32 mouse cellular contexts compared by ENCODE assay signal in genomic region chr11:103160738-103161137, GRCm38 (mm10). TPM values are rescaled to one million over a fixed set of nuclear protein-coding genes. Genes with fewer than 3 reads are reported as not detected.
DNase-seq lines count a peak whose midpoint lies in the region; ATAC-seq and TF ChIP-seq lines count a peak whose summit lies in the region.
"Had no signal": no experiment of that assay in that cellular context is flagged by ENCODE, and none has a peak within 500 bp of the region (broad histone marks: within the 10 kb centered on the region; RNA-seq: fewer than 3 reads in every experiment).

No protein-coding gene starts in this region.

- H3K4me3 ChIP-seq in kidney, embryonic 16.5 days (ENCODE audit: low read length), result no peak overlapping the region
- peak overlapping the region; percentile 43 for H3K4me3 ChIP-seq in ES-Bruce4 (ENCODE audit: low read depth, low read length)
- H3K4me3 ChIP-seq: embryonic facial prominence, embryonic 10.5 days; embryonic facial prominence, embryonic 13.5 days; erythroblast, embryonic 14.5 days; forebrain, embryonic 12.5 days; forebrain, embryonic 15.5 days; heart, adult 2 months; hindbrain, embryonic 10.5 days; hindbrain, embryonic 13.5 days; intestine, embryonic 15.5 days had no signal

- ATAC-seq in kidney, embryonic 16.5 days (ENCODE audit: low FRiP score, low TSS enrichment), result no peak
- ATAC-seq: forebrain, embryonic 15.5 days; hindbrain, embryonic 16.5 days; intestine, embryonic 15.5 days; Patski had no signal

- 83% methylated on average over 11 of the region's 11 CpGs for WGBS in kidney, embryonic 16.5 days

- no peaks in the 10 kb centered on the region for H3K27me3 ChIP-seq in kidney, embryonic 16.5 days (ENCODE audit: insufficient read depth, low read length)
- H3K27me3 ChIP-seq in ES-Bruce4 (ENCODE audit: control insufficient read depth, insufficient read depth, low read length, poor library complexity, severe bottlenecking), result no peaks in the 10 kb centered on the region
- H3K27me3 ChIP-seq: CH12.LX; embryonic facial prominence, embryonic 13.5 days; forebrain, embryonic 12.5 days; forebrain, embryonic 15.5 days; intestine, embryonic 15.5 days; Patski had no signal

- H3K9me3 ChIP-seq in kidney, embryonic 16.5 days (ENCODE audit: low read length), result peaks cover under 1% of the 10 kb centered on the region; the same call in 1 of the 2 replicates
- H3K9me3 ChIP-seq in ES-Bruce4 (replicated peaks; ENCODE audit: control insufficient read depth, insufficient read depth, low read length, poor library complexity, severe bottlenecking), result no peaks in the 10 kb centered on the region
- H3K9me3 ChIP-seq: embryonic facial prominence, embryonic 10.5 days; embryonic facial prominence, embryonic 13.5 days; forebrain, embryonic 12.5 days; forebrain, embryonic 15.5 days; hindbrain, embryonic 10.5 days; hindbrain, embryonic 13.5 days; intestine, embryonic 15.5 days had no signal

- TF ChIP-seq POLR2A in ES-Bruce4 (IDR thresholded peaks at IDR 0.05; ENCODE audit: insufficient read depth, low read length), result no peak

- peaks cover 13% of the 10 kb centered on the region for H3K4me1 ChIP-seq in kidney, embryonic 16.5 days (ENCODE audit: insufficient read depth, low read length)
- H3K4me1 ChIP-seq in ES-Bruce4 (ENCODE audit: control insufficient read depth, insufficient read depth, low read length), result no peaks in the 10 kb centered on the region

- no peak for TF ChIP-seq EP300 in ES-Bruce4 (IDR thresholded peaks at IDR 0.05; ENCODE audit: insufficient read depth, low read depth, low read length)

- H3K27ac ChIP-seq in kidney, embryonic 16.5 days (ENCODE audit: low read length), result no peak overlapping the region
- peak overlapping the region; percentile 60 for H3K27ac ChIP-seq in ES-Bruce4 (ENCODE audit: insufficient read depth, low read length)
- H3K27ac ChIP-seq: embryonic facial prominence, embryonic 10.5 days; embryonic facial prominence, embryonic 13.5 days; forebrain, embryonic 12.5 days; forebrain, embryonic 15.5 days; heart, adult 2 months; hindbrain, embryonic 10.5 days; hindbrain, embryonic 13.5 days; intestine, embryonic 15.5 days had no signal

- TF ChIP-seq CTCF in ES-Bruce4 (IDR thresholded peaks at IDR 0.05; ENCODE audit: low read depth, low read length), result no peak

- no peak overlapping the region for H3K9ac ChIP-seq in kidney, embryonic 16.5 days (replicated peaks; ENCODE audit: low read length)
- peak overlapping the region; percentile 47 for H3K9ac ChIP-seq in ES-Bruce4 (ENCODE audit: low read depth, poor library complexity, severe bottlenecking)
- H3K9ac ChIP-seq: embryonic facial prominence, embryonic 13.5 days; forebrain, embryonic 12.5 days; forebrain, embryonic 15.5 days; hindbrain, embryonic 13.5 days; intestine, embryonic 15.5 days had no signal

- DNase-seq in adrenal gland, adult 2 months, result peak; percentile 46
- DNase-seq in adrenal gland, postnatal 14 days, result no peak
- DNase-seq in kidney, postnatal 10 days, result peak; percentile 8
- DNase-seq in thymus, postnatal 0 days (ENCODE audit: low spot score), result no peak
- DNase-seq in heart, postnatal 36 days, result no peak
- DNase-seq: adrenal gland, postnatal 25 days; cerebellum, adult 2 months; cerebellum, postnatal 10 days; cerebellum, postnatal 36 days; embryo, embryonic 11 days; gastrocnemius, postnatal 25 days; heart, adult 2 months; kidney, adult 11 months had no signal

- intact Hi-C loops in heart, postnatal 36 days (cut with DNase I), result no loop called here

- H3K36me3 ChIP-seq in kidney, embryonic 16.5 days (ENCODE audit: insufficient read depth, low read length), result no peaks in the 10 kb centered on the region
- H3K36me3 ChIP-seq in ES-Bruce4 (ENCODE audit: control insufficient read depth, insufficient read depth, low read length, poor library complexity, severe bottlenecking), result no peaks in the 10 kb centered on the region
- H3K36me3 ChIP-seq: embryonic facial prominence, embryonic 10.5 days; embryonic facial prominence, embryonic 13.5 days; forebrain, embryonic 12.5 days; forebrain, embryonic 15.5 days; G1E; hindbrain, embryonic 10.5 days; hindbrain, embryonic 13.5 days; intestine, embryonic 15.5 days had no signal

- no peak overlapping the region for H3K4me2 ChIP-seq in kidney, embryonic 16.5 days (replicated peaks; ENCODE audit: low read depth, low read length)
- H3K4me2 ChIP-seq: embryonic facial prominence, embryonic 13.5 days; forebrain, embryonic 12.5 days; forebrain, embryonic 15.5 days; heart, embryonic 11.5 days; hindbrain, embryonic 13.5 days; intestine, embryonic 15.5 days had no signal

RNA-seq across cellular contexts. Expression of gene Fmnl1, which starts 10.2 kb away (rescaled TPM):
- total RNA-seq in adrenal gland, adult 2 months (2021), result 10 to 100 TPM; 18.9 to 24.2 TPM
- polyA plus RNA-seq in adrenal gland, adult 2 months (2012; rRNA removed), result 16.3 and 19.2 TPM in 2 replicates
- 14.4 and 30.4 TPM in 2 replicates for total RNA-seq in adrenal gland, postnatal 14 days (2021)
- polyA plus RNA-seq in kidney, embryonic 16.5 days (2015; fragmentation: Nextera tagmentation; extraction: Ambion mirVana), result 2.4 and 3.4 TPM in 2 replicates
- polyA plus RNA-seq in ES-Bruce4 (2011; ENCODE audit: insufficient read depth, insufficient read length, low read depth, missing spikeins), result 1.7 and 4.9 TPM in 2 replicates
- polyA plus RNA-seq in thymus, postnatal 0 days (2015; fragmentation: Nextera tagmentation; extraction: Ambion mirVana), result 56.9 and 59.8 TPM in 2 replicates
- total RNA-seq in heart, postnatal 36 days (2021), result 10 to 100 TPM; 12.4 to 20.9 TPM
- total RNA-seq: G1E had no signal

RNA-seq across cellular contexts. Expression of gene Hexim2, which starts 28.5 kb away (rescaled TPM):
- 1 to 10 TPM; 2.8 to 7.0 TPM for total RNA-seq in adrenal gland, adult 2 months (2021)
- 3.3 and 4.5 TPM in 2 replicates for polyA plus RNA-seq in adrenal gland, adult 2 months (2012; rRNA removed)
- total RNA-seq in adrenal gland, postnatal 14 days (2021), result 3.9 and 5.6 TPM in 2 replicates
- 11.3 and 11.8 TPM in 2 replicates for polyA plus RNA-seq in kidney, embryonic 16.5 days (2015; fragmentation: Nextera tagmentation; extraction: Ambion mirVana)
- polyA plus RNA-seq in ES-Bruce4 (2011; ENCODE audit: insufficient read depth, insufficient read length, low read depth, missing spikeins), result 1.7 and 4.5 TPM in 2 replicates
- polyA plus RNA-seq in thymus, postnatal 0 days (2015; fragmentation: Nextera tagmentation; extraction: Ambion mirVana), result 6.9 and 8.9 TPM in 2 replicates
- 1 to 10 TPM; 2.0 to 2.1 TPM for total RNA-seq in heart, postnatal 36 days (2021)

RNA-seq across cellular contexts. Expression of gene Hexim1, which starts 44.7 kb away (rescaled TPM):
- total RNA-seq in adrenal gland, adult 2 months (2021), result 10 to 100 TPM; 70.9 to 83.7 TPM
- 15.7 and 16.5 TPM in 2 replicates for polyA plus RNA-seq in adrenal gland, adult 2 months (2012; rRNA removed)
- 57.8 and 62.1 TPM in 2 replicates for total RNA-seq in adrenal gland, postnatal 14 days (2021)
- 5.5 and 6.6 TPM in 2 replicates for polyA plus RNA-seq in kidney, embryonic 16.5 days (2015; fragmentation: Nextera tagmentation; extraction: Ambion mirVana)
- polyA plus RNA-seq in ES-Bruce4 (2011; ENCODE audit: insufficient read depth, insufficient read length, low read depth, missing spikeins), result 17.2 and 20.1 TPM in 2 replicates
- polyA plus RNA-seq in thymus, postnatal 0 days (2015; fragmentation: Nextera tagmentation; extraction: Ambion mirVana), result 4.9 and 5.9 TPM in 2 replicates
- total RNA-seq in heart, postnatal 36 days (2021), result 10 to 100 TPM; 18.0 to 20.5 TPM

RNA-seq across cellular contexts. Expression of gene 1700023F06Rik, which starts 47.6 kb away (rescaled TPM):
- total RNA-seq in adrenal gland, adult 2 months (2021), result under 1 TPM; 0.45 to 0.52 TPM
- polyA plus RNA-seq in adrenal gland, adult 2 months (2012; rRNA removed), result 1.4 and 2.1 TPM in 2 replicates
- total RNA-seq in adrenal gland, postnatal 14 days (2021), result 0.45 and 0.93 TPM in 2 replicates
- 0.27 and 0.82 TPM in 2 replicates for polyA plus RNA-seq in kidney, embryonic 16.5 days (2015; fragmentation: Nextera tagmentation; extraction: Ambion mirVana)
- polyA plus RNA-seq in ES-Bruce4 (2011; ENCODE audit: insufficient read depth, insufficient read length, low read depth, missing spikeins), result 2.0 and 2.2 TPM in 2 replicates
- 0.56 and 0.93 TPM in 2 replicates for polyA plus RNA-seq in thymus, postnatal 0 days (2015; fragmentation: Nextera tagmentation; extraction: Ambion mirVana)
- total RNA-seq in heart, postnatal 36 days (2021), result not detected
- total RNA-seq: adrenal gland, postnatal 25 days; CH12.LX; G1E; gastrocnemius, adult 8-10 months; gastrocnemius, postnatal 25 days; heart, adult 2 months; heart, postnatal 25 days had no signal
- polyA plus RNA-seq: erythroblast, embryonic 14.5 days; G1E; heart, embryonic 11.5 days; heart, postnatal 0 days had no signal

RNA-seq across cellular contexts. Expression of gene Spata32, which starts 57.5 kb away (rescaled TPM):
- total RNA-seq in adrenal gland, adult 2 months (2021), result not detected
- polyA plus RNA-seq in adrenal gland, adult 2 months (2012; rRNA removed), result not detected in 2 replicates
- not detected in 2 replicates for total RNA-seq in adrenal gland, postnatal 14 days (2021)
- polyA plus RNA-seq in kidney, embryonic 16.5 days (2015; fragmentation: Nextera tagmentation; extraction: Ambion mirVana), result not detected in 2 replicates
- polyA plus RNA-seq in ES-Bruce4 (2011; ENCODE audit: insufficient read depth, insufficient read length, low read depth, missing spikeins), result not detected in 2 replicates
- not detected in 2 replicates for polyA plus RNA-seq in thymus, postnatal 0 days (2015; fragmentation: Nextera tagmentation; extraction: Ambion mirVana)
- not detected for total RNA-seq in heart, postnatal 36 days (2021)
- total RNA-seq: adrenal gland, postnatal 25 days; CH12.LX; gastrocnemius, adult 8-10 months; gastrocnemius, postnatal 25 days; heart, adult 2 months; heart, postnatal 25 days had no signal
- polyA plus RNA-seq: embryonic facial prominence, embryonic 10.5 days; embryonic facial prominence, embryonic 13.5 days; erythroblast, embryonic 14.5 days; forebrain, embryonic 12.5 days; G1E; heart, adult 2 months; heart, embryonic 11.5 days; heart, embryonic 14.5 days; heart, postnatal 0 days; hindbrain, embryonic 10.5 days; intestine, embryonic 15.5 days; Patski had no signal

Comparison
In these comparisons a context has a peak if more than half of its experiments do, and no peak if none do; other contexts are left out.
1. DNase-seq: peak in adrenal gland, adult 2 months (single experiment) and kidney, postnatal 10 days (single experiment); none in adrenal gland, postnatal 14 days (single experiment), thymus, postnatal 0 days (single experiment) and heart, postnatal 36 days (0 of 2).